Comparison of ENCODE assay signal across 11 mouse cellular contexts in the genomic region with DNA sequence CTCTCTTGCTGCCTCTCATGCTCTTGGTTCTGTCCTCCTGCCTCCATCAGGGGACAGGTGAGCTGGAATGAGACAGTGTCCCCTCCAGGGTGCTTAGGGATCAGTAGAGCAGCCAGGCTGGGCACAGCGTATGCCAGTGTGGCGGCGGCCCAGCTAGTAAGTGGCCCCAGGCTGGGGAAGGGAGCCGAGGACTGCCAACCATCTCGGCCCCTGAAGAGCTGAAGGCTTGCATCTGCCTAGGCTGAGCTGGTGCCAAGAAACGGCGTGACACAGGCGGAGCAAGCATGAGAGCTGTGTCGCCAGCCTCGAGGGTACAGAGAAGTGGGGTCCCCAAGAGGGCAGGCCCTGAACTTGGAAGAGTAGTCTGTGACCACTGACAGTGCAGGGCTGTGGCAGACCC. TPM values are rescaled to one million over a fixed set of nuclear protein-coding genes. Genes with fewer than 3 reads are reported as not detected.
DNase-seq lines count a peak whose midpoint lies in the region; ATAC-seq and TF ChIP-seq lines count a peak whose summit lies in the region.
"Had no signal": no experiment of that assay in that cellular context is flagged by ENCODE, and none has a peak within 500 bp of the region (broad histone marks: within the 10 kb centered on the region; RNA-seq: fewer than 3 reads in every experiment).

No protein-coding gene starts in this region.

- H3K36me3 ChIP-seq in neural tube, embryonic 13.5 days = peaks cover 9% of the 10 kb centered on the region; the same call in 1 of the 2 replicates
- no peaks in the 10 kb centered on the region for H3K36me3 ChIP-seq in neural tube, embryonic 15.5 days
- H3K36me3 ChIP-seq in hindbrain, postnatal 0 days (ENCODE audit: insufficient read depth, low read length) = no peaks in the 10 kb centered on the region
- H3K36me3 ChIP-seq: midbrain, embryonic 15.5 days had no signal

- H3K9ac ChIP-seq in neural tube, embryonic 13.5 days = no peak overlapping the region
- no peak overlapping the region for H3K9ac ChIP-seq in neural tube, embryonic 15.5 days (replicated peaks)
- H3K9ac ChIP-seq in hindbrain, postnatal 0 days (replicated peaks; ENCODE audit: low read length) = no peak overlapping the region
- H3K9ac ChIP-seq: limb, embryonic 15.5 days; midbrain, embryonic 15.5 days had no signal

- H3K27ac ChIP-seq in neural tube, embryonic 13.5 days (replicated peaks) = no peak overlapping the region
- no peak overlapping the region for H3K27ac ChIP-seq in neural tube, embryonic 15.5 days (replicated peaks)
- no peak overlapping the region for H3K27ac ChIP-seq in hindbrain, postnatal 0 days
- H3K27ac ChIP-seq: limb, embryonic 15.5 days; midbrain, embryonic 15.5 days had no signal

- H3K4me3 ChIP-seq in neural tube, embryonic 13.5 days = no peak overlapping the region
- H3K4me3 ChIP-seq in neural tube, embryonic 15.5 days (replicated peaks) = no peak overlapping the region
- H3K4me3 ChIP-seq in hindbrain, postnatal 0 days (ENCODE audit: low read length) = no peak overlapping the region
- H3K4me3 ChIP-seq: limb, embryonic 15.5 days; midbrain, embryonic 15.5 days had no signal

- H3K4me2 ChIP-seq in neural tube, embryonic 13.5 days = no peak overlapping the region
- no peak overlapping the region for H3K4me2 ChIP-seq in neural tube, embryonic 15.5 days
- no peak overlapping the region for H3K4me2 ChIP-seq in hindbrain, postnatal 0 days (ENCODE audit: low read depth, low read length)
- H3K4me2 ChIP-seq: limb, embryonic 15.5 days; midbrain, embryonic 15.5 days had no signal

- intact Hi-C loops in left cerebral cortex, postnatal 36 days (cut with DNase I) = no loop called here

- 0 out of 2 replicates have a peak, but pooled peaks have one; percentile 14 for ATAC-seq in neural tube, embryonic 13.5 days (ENCODE audit: low read depth)
- no peak for ATAC-seq in neural tube, embryonic 15.5 days (ENCODE audit: low FRiP score)
- peak; percentile 34; the same call in 1 of the 2 replicates for ATAC-seq in hindbrain, postnatal 0 days
- ATAC-seq: lung, postnatal 0 days; midbrain, embryonic 15.5 days had no signal

- peak; percentile 20 for DNase-seq in gastrocnemius, postnatal 10 days
- DNase-seq in gastrocnemius, postnatal 25 days = no peak
- peak; percentile 75 for DNase-seq in cerebellum, adult 9-10 months
- peak; percentile 68 for DNase-seq in hindbrain, postnatal 0 days (ENCODE audit: low spot score)
- DNase-seq in lung, postnatal 36 days = no peak
- no peak for DNase-seq in left cerebral cortex, postnatal 36 days (ENCODE audit: low spot score in 2 of 2)

- no peak for TF ChIP-seq CTCF in hindbrain, postnatal 0 days (IDR thresholded peaks at IDR 0.05; ENCODE audit: low read depth)

- WGBS in neural tube, embryonic 13.5 days = 68% methylated on average over 10 of the region's 10 CpGs
- WGBS in neural tube, embryonic 15.5 days = 53% methylated on average over 10 of the region's 10 CpGs
- WGBS in hindbrain, postnatal 0 days = 40% methylated on average over 10 of the region's 10 CpGs

- no peaks in the 10 kb centered on the region for H3K9me3 ChIP-seq in neural tube, embryonic 13.5 days
- no peaks in the 10 kb centered on the region for H3K9me3 ChIP-seq in neural tube, embryonic 15.5 days (replicated peaks)
- no peaks in the 10 kb centered on the region for H3K9me3 ChIP-seq in hindbrain, postnatal 0 days (ENCODE audit: low read length)
- H3K9me3 ChIP-seq: limb, embryonic 15.5 days; midbrain, embryonic 15.5 days had no signal

- peaks cover 32% of the 10 kb centered on the region for H3K4me1 ChIP-seq in neural tube, embryonic 13.5 days (replicated peaks)
- no peaks in the 10 kb centered on the region for H3K4me1 ChIP-seq in neural tube, embryonic 15.5 days
- H3K4me1 ChIP-seq in hindbrain, postnatal 0 days (ENCODE audit: insufficient read depth, low read length) = 0 out of 2 replicates have a peak, but pooled peaks cover 6% of the 10 kb centered on the region
- H3K4me1 ChIP-seq: limb, embryonic 15.5 days had no signal

- H3K27me3 ChIP-seq in neural tube, embryonic 13.5 days = peaks cover 6% of the 10 kb centered on the region; the same call in 1 of the 2 replicates
- H3K27me3 ChIP-seq in neural tube, embryonic 15.5 days (replicated peaks) = peaks cover 5% of the 10 kb centered on the region; the same call in 1 of the 2 replicates
- H3K27me3 ChIP-seq in hindbrain, postnatal 0 days (ENCODE audit: insufficient read depth, low read length) = no peaks in the 10 kb centered on the region

RNA-seq across cellular contexts. Expression of gene Cabp7, which starts 8.9 kb away (rescaled TPM):
- total RNA-seq in gastrocnemius, postnatal 10 days (2021) = 1 to 10 TPM in 1 of 2 experiments, under 1 TPM in 1; 0.56 to 1.1 TPM
- total RNA-seq in gastrocnemius, postnatal 25 days (2021) = under 1 TPM; 0.64 to 0.80 TPM
- polyA plus RNA-seq in neural tube, embryonic 13.5 days (2015; fragmentation: Nextera tagmentation; extraction: Ambion mirVana) = 2.7 and 3.3 TPM in 2 replicates
- 2.9 and 4.2 TPM in 2 replicates for polyA plus RNA-seq in neural tube, embryonic 15.5 days (2015; fragmentation: Nextera tagmentation; extraction: Ambion mirVana)
- 20.4 and 23.6 TPM in 2 replicates for total RNA-seq in hindbrain, postnatal 0 days (2014; rRNA removed)
- polyA plus RNA-seq in hindbrain, postnatal 0 days (2015; fragmentation: Nextera tagmentation; extraction: Ambion mirVana) = 2.9 and 3.3 TPM in 2 replicates
- total RNA-seq in left cerebral cortex, postnatal 36 days (2021) = 10 to 100 TPM; 16.4 to 22.0 TPM

RNA-seq across cellular contexts. Expression of gene Zmat5, which starts 33.2 kb away (rescaled TPM):
- total RNA-seq in gastrocnemius, postnatal 10 days (2021) = 10 to 100 TPM; 16.0 to 16.3 TPM
- total RNA-seq in gastrocnemius, postnatal 25 days (2021) = 10 to 100 TPM; 20.4 to 20.9 TPM
- polyA plus RNA-seq in neural tube, embryonic 13.5 days (2015; fragmentation: Nextera tagmentation; extraction: Ambion mirVana) = 61.5 and 72.6 TPM in 2 replicates
- polyA plus RNA-seq in neural tube, embryonic 15.5 days (2015; fragmentation: Nextera tagmentation; extraction: Ambion mirVana) = 60.9 and 65.3 TPM in 2 replicates
- 22.7 and 24.5 TPM in 2 replicates for total RNA-seq in hindbrain, postnatal 0 days (2014; rRNA removed)
- polyA plus RNA-seq in hindbrain, postnatal 0 days (2015; fragmentation: Nextera tagmentation; extraction: Ambion mirVana) = 56.5 and 58.5 TPM in 2 replicates
- total RNA-seq in left cerebral cortex, postnatal 36 days (2021) = 10 to 100 TPM; 31.8 to 32.9 TPM

RNA-seq across cellular contexts. Expression of gene Uqcr10, which starts 33.5 kb away (rescaled TPM):
- total RNA-seq in gastrocnemius, postnatal 10 days (2021) = 100 to 1,000 TPM; 749 to 932 TPM
- 1,000 to 10,000 TPM in 1 of 2 experiments, 100 to 1,000 TPM in 1; 996 to 1,016 TPM for total RNA-seq in gastrocnemius, postnatal 25 days (2021)
- 595 and 628 TPM in 2 replicates for polyA plus RNA-seq in neural tube, embryonic 13.5 days (2015; fragmentation: Nextera tagmentation; extraction: Ambion mirVana)
- polyA plus RNA-seq in neural tube, embryonic 15.5 days (2015; fragmentation: Nextera tagmentation; extraction: Ambion mirVana) = 722 and 793 TPM in 2 replicates
- total RNA-seq in hindbrain, postnatal 0 days (2014; rRNA removed) = 183 and 231 TPM in 2 replicates
- 1,048 and 1,063 TPM in 2 replicates for polyA plus RNA-seq in hindbrain, postnatal 0 days (2015; fragmentation: Nextera tagmentation; extraction: Ambion mirVana)
- total RNA-seq in left cerebral cortex, postnatal 36 days (2021) = 100 to 1,000 TPM; 360 to 388 TPM

Comparison
In these comparisons a context has a peak if more than half of its experiments do, and no peak if none do; other contexts are left out.
1. DNase-seq: peak in gastrocnemius, postnatal 10 days (single experiment), cerebellum, adult 9-10 months (single experiment) and hindbrain, postnatal 0 days (single experiment); none in gastrocnemius, postnatal 25 days (single experiment), lung, postnatal 36 days (single experiment) and left cerebral cortex, postnatal 36 days (0 of 2).
2. RNA of gene Cabp7, which starts 8.9 kb away (total RNA-seq): 16.4 to 22.0 TPM in left cerebral cortex, postnatal 36 days and 20.4 to 23.6 TPM in hindbrain, postnatal 0 days; 0.56 to 1.1 TPM in gastrocnemius, postnatal 10 days and 0.64 to 0.80 TPM in gastrocnemius, postnatal 25 days; every median in the first group is over 4 times any median in the second.